Mouse (Mus musculus) B cell, adult 2 months (primary cell): Measurements from ENCODE around the gene Gm17949.

ENCODE experiments used
- DNase-seq, 2 experiments: peaks; one replicate each; pipeline ENCODE4 v3.0.0; 2022

Gene Gm17949

GRCm38 (mm10) chr17:57011236-57012141 lies at the start of gene Gm17949, which contains the start of gene Gtf2f1:
Gene Gm17949 (plus strand): TSS chr17:57011469.
Gene Gtf2f1 (minus strand): TSS chr17:57011288.
- peak; percentile 88 to 89 for DNase-seq

- DNase-seq, result no peak
These were observed 49.4 kb upstream of the Gm17949 start for GRCm38 (mm10) chr17:56961880-56962279.

- DNase-seq, result no peak
These were observed 48.4 kb upstream of the Gm17949 start for GRCm38 (mm10) chr17:56962642-56963405.

GRCm38 (mm10) chr17:56963646-56964045 lies 47.6 kb upstream of the Gm17949 start:
- DNase-seq, result no peak

GRCm38 (mm10) chr17:56969321-56969720 lies 41.9 kb upstream of the Gm17949 start:
- no peak for DNase-seq

- no peak for DNase-seq
These were observed 41.2 kb upstream of the Gm17949 start for GRCm38 (mm10) chr17:56970081-56970480.

- no peak for DNase-seq
These were observed 37.1 kb upstream of the Gm17949 start for GRCm38 (mm10) chr17:56973956-56974707.

- DNase-seq, result no peak
These were observed 36.5 kb upstream of the Gm17949 start for GRCm38 (mm10) chr17:56974708-56975240.

- DNase-seq, result no peak
These were observed 35.9 kb upstream of the Gm17949 start for GRCm38 (mm10) chr17:56975391-56975790.

GRCm38 (mm10) chr17:56976531-56977390 lies 34.5 kb upstream of the Gm17949 start:
- no peak for DNase-seq

GRCm38 (mm10) chr17:56979524-56979923 lies 31.7 kb upstream of the Gm17949 start:
- no peak for DNase-seq

GRCm38 (mm10) chr17:56981049-56981448 lies 30.2 kb upstream of the Gm17949 start:
- DNase-seq, result no peak

GRCm38 (mm10) chr17:56982013-56982412 lies 29.3 kb upstream of the Gm17949 start, which contains the start of gene Acer1:
Gene Acer1 (minus strand): TSS chr17:56982126.
- DNase-seq, result no peak

- DNase-seq, result no peak
These were observed 26.4 kb upstream of the Gm17949 start for GRCm38 (mm10) chr17:56984886-56985285.

GRCm38 (mm10) chr17:56985656-56986055 lies 25.6 kb upstream of the Gm17949 start:
- DNase-seq, result no peak

- no peak for DNase-seq
These were observed 25.0 kb upstream of the Gm17949 start for GRCm38 (mm10) chr17:56986105-56986805.

GRCm38 (mm10) chr17:56988441-56988840 lies 22.8 kb upstream of the Gm17949 start:
- DNase-seq, result no peak

- no peak for DNase-seq
These were observed 22.3 kb upstream of the Gm17949 start for GRCm38 (mm10) chr17:56988921-56989430.

- DNase-seq, result no peak
These were observed 21.7 kb upstream of the Gm17949 start for GRCm38 (mm10) chr17:56989467-56990114.

GRCm38 (mm10) chr17:56990115-56990746 lies 21.0 kb upstream of the Gm17949 start, which contains the start of gene Clpp:
Gene Clpp (plus strand): TSS chr17:56990305.
- peak; percentile 98 for DNase-seq
